Mouse (Mus musculus) hindbrain, embryonic 13.5 days (tissue): ENCODE results near the gene Zc2hc1c. TPM values are rescaled to one million over a fixed set of nuclear protein-coding genes. Genes with fewer than 3 reads are reported as not detected.

Experiments
- ATAC-seq: fragments of 200-750 bp; cut with Nextera tagmentation; 2 replicates; pipeline ENCODE4 v1.8.0; 2017; ENCODE audit warnings: moderate TSS enrichment; ENCODE audit not compliant: low FRiP score
- H3K27ac ChIP-seq: fragments of 300-500 bp; sonication (generic); 2 replicates; pipeline ENCODE4 v1.5.1; 2015; ENCODE audit warnings: inconsistent platforms, mild to moderate bottlenecking, moderate library complexity
- H3K27me3 ChIP-seq: fragments of 300-500 bp; sonication (generic); 2 replicates; pipeline ENCODE4 v1.6.1; 2015; ENCODE audit warnings: mild to moderate bottlenecking, inconsistent platforms
- H3K36me3 ChIP-seq: fragments of 300-500 bp; sonication (generic); 2 replicates; pipeline ENCODE4 v1.6.1; 2015; ENCODE audit warnings: mild to moderate bottlenecking, inconsistent platforms
- H3K4me1 ChIP-seq: fragments of 300-500 bp; sonication (generic); replicated peaks from 2 replicates; pipeline ENCODE4 v1.6.1; 2015; ENCODE audit warnings: inconsistent platforms
- H3K4me2 ChIP-seq: fragments of 300-500 bp; sonication (generic); 2 replicates; pipeline ENCODE4 v1.6.1; 2015; ENCODE audit warnings: inconsistent platforms, mild to moderate bottlenecking, moderate library complexity
- H3K4me3 ChIP-seq: fragments of 300-500 bp; sonication (generic); 2 replicates; pipeline ENCODE4 v1.5.1; 2015; ENCODE audit warnings: mild to moderate bottlenecking, inconsistent platforms
- H3K9ac ChIP-seq: fragments of 300-500 bp; sonication (generic); 2 replicates; pipeline ENCODE4 v1.6.1; 2015; ENCODE audit warnings: mild to moderate bottlenecking, inconsistent platforms
- H3K9me3 ChIP-seq: fragments of 300-500 bp; sonication (generic); 2 replicates; pipeline ENCODE4 v1.6.1; 2016; ENCODE audit warnings: inconsistent platforms
- WGBS: fragments of 180-500 bp; shearing (Covaris S2); methylation state at CpG from one replicate; pipeline ENCODE4 v1.1.7; 2015; 5-methylcytosine and 5-hydroxymethylcytosine counted together
- microRNA-seq: library from miRNA; unstranded; fragments of <30 nt; microRNA quantifications from one replicate; pipeline ENCODE4, GENCODE M21; 2016
- polyA plus RNA-seq: library from polyadenylated mRNA; unstranded; fragments of >200 nt; fragmentation: Nextera tagmentation; extraction: Ambion mirVana; gene quantifications from 2 replicates; pipeline ENCODE4 v1.2.1, GENCODE M21; 2015

Zc2hc1c gene
- polyA plus RNA-seq, 1 experiment from 2014 or later = 1.5 TPM

- H3K9ac ChIP-seq = no peak overlapping the region
- H3K27me3 ChIP-seq = no peaks in the 10 kb centered on the region
- no peak overlapping the region for H3K4me3 ChIP-seq
- H3K9me3 ChIP-seq = no peaks in the 10 kb centered on the region
- H3K36me3 ChIP-seq = peaks cover 40% of the 10 kb centered on the region
- H3K4me2 ChIP-seq = no peak overlapping the region
- no peak overlapping the region for H3K27ac ChIP-seq
- H3K4me1 ChIP-seq = 0 out of 2 replicates have a peak, but pooled peaks cover 4% of the 10 kb centered on the region
- ATAC-seq = no peak
- 95% methylated on average over 6 of the region's 6 CpGs for WGBS
These were observed 57.2 kb downstream of the Zc2hc1c start for GRCm38 (mm10) chr12:85345559-85345958.

DNA sequence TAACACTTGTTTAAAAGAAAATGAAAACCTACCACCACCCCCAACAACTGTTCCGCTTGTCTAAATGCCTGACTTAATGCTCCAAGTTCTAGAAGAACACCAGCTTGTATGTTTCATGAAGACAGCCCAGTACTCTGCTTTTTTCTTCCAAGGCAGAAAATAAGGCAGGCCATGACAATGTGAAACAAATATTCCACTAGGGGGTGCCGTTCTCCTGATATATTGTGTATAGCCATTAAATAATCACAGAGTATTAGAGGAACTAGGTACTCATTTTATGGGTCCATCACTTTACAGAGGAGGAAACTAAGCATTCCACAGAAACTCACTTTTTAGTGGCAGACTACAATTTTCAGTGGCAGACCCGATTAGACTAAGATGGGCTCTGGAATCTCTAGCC lies 58.0 kb downstream of the Zc2hc1c start:
- H3K27ac ChIP-seq = no peak overlapping the region
- H3K9ac ChIP-seq = no peak overlapping the region
- H3K36me3 ChIP-seq = peaks cover 41% of the 10 kb centered on the region
- H3K9me3 ChIP-seq = no peaks in the 10 kb centered on the region
- H3K4me3 ChIP-seq = no peak overlapping the region
- no peak for ATAC-seq
- H3K27me3 ChIP-seq = no peaks in the 10 kb centered on the region
- H3K4me2 ChIP-seq = no peak overlapping the region
- 58% methylated on average over 3 of the region's 3 CpGs for WGBS
- 0 out of 2 replicates have a peak, but pooled peaks cover 2% of the 10 kb centered on the region for H3K4me1 ChIP-seq

GRCm38 (mm10) chr12:85347196-85347595 lies 58.8 kb downstream of the Zc2hc1c start:
- Histone ChIP-seq H3K4me1 (no peaks in the 10 kb centered on the region), H3K9ac (no peak overlapping the region), H3K27ac (no peak overlapping the region), H3K27me3 (no peaks in the 10 kb centered on the region), H3K4me3 (no peak overlapping the region), H3K36me3 (peaks cover 38% of the 10 kb centered on the region), H3K4me2 (no peak overlapping the region), H3K9me3 (no peaks in the 10 kb centered on the region)
- no peak for ATAC-seq
- 74% methylated on average over 3 of the region's 3 CpGs for WGBS

- Histone ChIP-seq H3K36me3 (peaks cover 40% of the 10 kb centered on the region), H3K4me1 (no peaks in the 10 kb centered on the region), H3K27me3 (no peaks in the 10 kb centered on the region), H3K9ac (no peak overlapping the region), H3K27ac (no peak overlapping the region), H3K9me3 (no peaks in the 10 kb centered on the region), H3K4me3 (no peak overlapping the region), H3K4me2 (no peak overlapping the region)
- 90% methylated on average over 6 of the region's 6 CpGs for WGBS
- no peak for ATAC-seq
These were observed 59.9 kb downstream of the Zc2hc1c start for GRCm38 (mm10) chr12:85348338-85348737.

Small RNAs within 50 kb of the gene (microRNA-seq; reads per million reads assigned to microRNA genes)
- not detected for gene Mir6938

Other genes with a start within 250 kb of the Zc2hc1c start
- 2.0 and 2.2 TPM in 2 replicates for gene Prox2, start 177.8 kb upstream of the Zc2hc1c start, polyA plus RNA-seq
- gene Dlst, start 177.8 kb upstream of the Zc2hc1c start, polyA plus RNA-seq = 103 and 107 TPM in 2 replicates
- 23.3 and 24.1 TPM in 2 replicates for gene Rps6kl1, start 137.3 kb upstream of the Zc2hc1c start, polyA plus RNA-seq
- 7.5 and 9.4 TPM in 2 replicates for gene Pgf, start 110.8 kb upstream of the Zc2hc1c start, polyA plus RNA-seq
- gene Eif2b2, start 69.1 kb upstream of the Zc2hc1c start, polyA plus RNA-seq = 84.4 and 84.5 TPM in 2 replicates
- 9.2 and 9.8 TPM in 2 replicates for gene Mlh3, start 18.0 kb upstream of the Zc2hc1c start, polyA plus RNA-seq
- 65.8 and 72.4 TPM in 2 replicates for gene Acyp1, start 153 bp upstream of the Zc2hc1c start, polyA plus RNA-seq
- gene Nek9, start 50.8 kb downstream of the Zc2hc1c start, polyA plus RNA-seq = 12.8 and 13.7 TPM in 2 replicates
- gene Tmed10, start 86.3 kb downstream of the Zc2hc1c start, polyA plus RNA-seq = 198 TPM in 2 replicates
- 1.9 and 2.5 TPM in 2 replicates for gene Fos, start 185.3 kb downstream of the Zc2hc1c start, polyA plus RNA-seq